Mouse (Mus musculus) brown adipose tissue, adult 24 weeks (tissue): Measurements from ENCODE around the gene Fam241b. TPM values are rescaled to one million over a fixed set of nuclear protein-coding genes. Genes with fewer than 3 reads are reported as not detected.

ENCODE experiments used
- H3K27ac ChIP-seq: fragments of 200-500 bp; replicated peaks from 2 replicates; pipeline ENCODE4 v1.5.1; 2012; ENCODE audit warnings: low read depth, mild to moderate bottlenecking, low read length
- H3K4me1 ChIP-seq: fragments of 200-500 bp; 2 replicates; pipeline ENCODE4 v1.6.1; 2012; ENCODE audit warnings: low read length, mixed read lengths; ENCODE audit not compliant: control insufficient read depth, insufficient read depth, insufficient read length
- H3K4me3 ChIP-seq: fragments of 200-500 bp; 2 replicates; pipeline ENCODE4 v1.5.1; 2012; ENCODE audit warnings: low read depth, mild to moderate bottlenecking, low read length, moderate library complexity; ENCODE audit not compliant: insufficient read depth
- polyA plus RNA-seq: library from polyadenylated mRNA; stranded (reverse); fragments of >200 nt; gene quantifications from 2 replicates; pipeline ENCODE4 v1.2.4, GENCODE M21; 2012; ENCODE audit not compliant: missing spikeins, insufficient read depth, insufficient read length

Gene Fam241b
- polyA plus RNA-seq, 1 experiment: 6.9 TPM

DNA sequence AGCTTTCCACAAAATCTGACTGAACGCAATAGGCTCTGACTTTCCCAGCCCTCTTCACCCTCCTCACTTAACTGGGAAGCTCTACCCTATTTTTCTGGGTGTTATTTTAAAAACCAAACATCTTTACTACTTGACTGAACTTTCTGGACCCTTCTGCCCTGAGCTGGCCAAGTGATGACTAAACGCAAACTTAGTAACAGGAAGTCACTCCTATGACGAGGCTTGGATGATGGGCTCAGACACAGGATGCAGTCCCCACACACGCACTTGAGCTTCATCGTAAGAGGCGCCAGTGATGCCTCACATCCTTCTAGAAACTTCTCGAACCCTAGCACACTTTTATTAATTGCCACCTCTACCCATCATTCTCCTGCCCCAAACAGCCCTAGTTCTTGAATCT, 74.3 kb downstream of the Fam241b start:
- H3K27ac ChIP-seq: no peak overlapping the region
- no peaks in the 10 kb centered on the region for H3K4me1 ChIP-seq
- no peak overlapping the region for H3K4me3 ChIP-seq

DNA sequence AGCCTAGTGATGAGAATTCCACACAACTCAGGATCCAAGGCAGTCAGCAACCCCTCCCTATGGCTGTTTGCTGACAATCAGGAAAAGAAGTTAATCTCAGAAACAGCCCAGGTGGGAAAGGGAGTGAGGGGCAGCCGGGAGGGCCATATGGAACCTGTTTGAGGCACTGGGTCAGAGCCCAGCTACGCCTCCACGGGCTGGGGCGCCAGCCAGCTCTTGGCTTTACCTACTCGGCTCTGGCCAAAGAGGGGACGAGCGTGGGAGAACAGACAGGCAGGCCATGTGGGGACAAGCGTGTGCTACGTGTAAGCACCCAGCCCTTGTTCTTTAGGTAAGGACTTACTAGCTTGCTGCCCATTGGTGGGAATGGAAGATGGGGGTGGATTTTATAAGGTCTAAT, 75.2 kb downstream of the Fam241b start:
- no peaks in the 10 kb centered on the region for H3K4me1 ChIP-seq
- no peak overlapping the region for H3K27ac ChIP-seq
- H3K4me3 ChIP-seq: no peak overlapping the region

GRCm38 (mm10) chr10:62066213-62066612, 77.5 kb downstream of the Fam241b start:
- Histone ChIP-seq H3K4me3 (no peak overlapping the region), H3K4me1 (no peaks in the 10 kb centered on the region), H3K27ac (no peak overlapping the region)

- no peak overlapping the region for H3K27ac ChIP-seq
- no peak overlapping the region for H3K4me3 ChIP-seq
- H3K4me1 ChIP-seq: no peaks in the 10 kb centered on the region
Observed at GRCm38 (mm10) chr10:62062786-62063185, 80.9 kb downstream of the Fam241b start.

DNA sequence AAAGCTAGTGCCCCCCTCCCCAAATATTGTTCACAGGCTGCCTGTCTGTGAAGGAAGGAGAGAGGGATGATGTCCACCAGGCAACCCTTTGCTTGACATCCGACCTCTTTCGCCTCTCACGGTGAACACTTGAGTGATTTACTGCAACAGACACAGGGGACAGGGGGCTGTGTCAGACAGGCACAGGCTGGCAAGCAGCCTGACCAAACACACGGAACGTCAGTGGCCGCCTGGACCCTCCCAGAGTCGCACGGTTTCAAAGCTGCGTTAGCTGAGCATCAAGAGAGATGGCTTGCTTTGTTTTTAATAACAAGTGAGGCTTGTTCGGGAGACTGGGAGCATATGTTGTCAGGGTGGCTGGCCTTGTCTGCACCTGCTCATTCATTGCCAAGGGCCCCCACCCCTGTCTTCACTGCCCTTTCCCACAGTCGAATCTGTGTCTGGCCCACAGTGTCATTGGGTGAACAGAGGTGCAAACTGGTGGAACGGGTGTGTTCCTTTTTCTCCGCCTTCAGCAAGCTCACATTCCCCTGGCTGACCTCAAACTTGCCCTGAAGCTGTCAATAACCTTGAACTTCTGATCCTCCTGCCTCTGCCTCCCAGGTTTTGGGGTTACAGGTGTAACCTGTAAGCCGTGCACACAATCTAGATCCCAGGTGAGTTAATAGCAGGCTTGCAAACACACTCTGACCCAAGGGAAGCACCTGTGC, 82.6 kb downstream of the Fam241b start:
- Histone ChIP-seq H3K4me1 (no peaks in the 10 kb centered on the region), H3K4me3 (no peak overlapping the region), H3K27ac (no peak overlapping the region)

GRCm38 (mm10) chr10:62060224-62060913, 83.4 kb downstream of the Fam241b start:
- H3K27ac ChIP-seq: no peak overlapping the region
- no peak overlapping the region for H3K4me3 ChIP-seq
- no peaks in the 10 kb centered on the region for H3K4me1 ChIP-seq

GRCm38 (mm10) chr10:62058508-62059375, 85.0 kb downstream of the Fam241b start:
- Histone ChIP-seq H3K4me1 (no peaks in the 10 kb centered on the region), H3K27ac (no peak overlapping the region), H3K4me3 (no peak overlapping the region)

Other genes with a start within 250 kb of the Fam241b start
- gene Col13a1, start 164.8 kb downstream of the Fam241b start, polyA plus RNA-seq: 2.7 and 3.3 TPM in 2 replicates
- gene Neurog3, start 10.8 kb downstream of the Fam241b start, polyA plus RNA-seq: not detected in 2 replicates
- 16.2 and 21.8 TPM in 2 replicates for gene Tspan15, start 87.3 kb upstream of the Fam241b start, polyA plus RNA-seq
- gene Tacr2, start 108.5 kb upstream of the Fam241b start, polyA plus RNA-seq: not detected in 2 replicates
- 19.8 and 27.2 TPM in 2 replicates for gene Hk1, start 236.0 kb upstream of the Fam241b start, polyA plus RNA-seq